Mouse (Mus musculus) lung, embryonic 16.5 days (tissue): ENCODE measurements around the gene Slc30a5. TPM values are rescaled to one million over a fixed set of nuclear protein-coding genes. Genes with fewer than 3 reads are reported as not detected.
"Not testable (repeated sequence)": the region's sequence is repeated elsewhere in the genome, so short reads cannot be mapped to it uniquely, and the experiment has no call there.

Experiments
- ATAC-seq: fragments of 200-750 bp; cut with Nextera tagmentation; 2 replicates; pipeline ENCODE4 v1.8.0; 2017; ENCODE audit warnings: low read depth, mild to moderate bottlenecking, moderate library complexity
- H3K27ac ChIP-seq: fragments of 300-500 bp; sonication (generic); 2 replicates; pipeline ENCODE4 v1.5.1; 2014; ENCODE audit warnings: mild to moderate bottlenecking, control low read depth, low read length
- H3K27me3 ChIP-seq: fragments of 300-500 bp; sonication (generic); 2 replicates; pipeline ENCODE4 v1.6.1; 2014; ENCODE audit warnings: low read depth, low read length, mixed read lengths; ENCODE audit not compliant: control insufficient read depth, insufficient read depth
- H3K36me3 ChIP-seq: fragments of 300-500 bp; sonication (generic); 2 replicates; pipeline ENCODE4 v1.6.1; 2014; ENCODE audit warnings: low read length; ENCODE audit not compliant: control insufficient read depth, insufficient read depth
- H3K4me1 ChIP-seq: fragments of 300-500 bp; sonication (generic); replicated peaks from 2 replicates; pipeline ENCODE4 v1.6.1; 2014; ENCODE audit warnings: low read length, mixed read lengths; ENCODE audit not compliant: control insufficient read depth, insufficient read depth
- H3K4me2 ChIP-seq: fragments of 300-500 bp; sonication (generic); 2 replicates; pipeline ENCODE4 v1.6.1; 2014; ENCODE audit warnings: low read depth, low read length, control low read depth
- H3K4me3 ChIP-seq: fragments of 300-500 bp; sonication (generic); 2 replicates; pipeline ENCODE4 v1.5.1; 2014; ENCODE audit warnings: mild to moderate bottlenecking, low read length, control low read depth
- H3K9ac ChIP-seq: fragments of 300-500 bp; sonication (generic); 2 replicates; pipeline ENCODE4 v1.6.1; 2014; ENCODE audit warnings: low read length, control low read depth
- H3K9me3 ChIP-seq: fragments of 300-500 bp; sonication (generic); 2 replicates; pipeline ENCODE4 v1.6.1; 2016; ENCODE audit warnings: low read length; ENCODE audit not compliant: control insufficient read depth
- WGBS: fragments of 180-500 bp; shearing (Covaris S2); extraction: QIAGEN DNeasy Blood & Tissue Kit; methylation state at CpG from one replicate; pipeline ENCODE4 v1.1.7; 2014; 5-methylcytosine and 5-hydroxymethylcytosine counted together
- polyA plus RNA-seq: library from polyadenylated mRNA; unstranded; fragments of >200 nt; fragmentation: Nextera tagmentation; extraction: Ambion mirVana; gene quantifications from 2 replicates; pipeline ENCODE4 v1.2.1, GENCODE M21; 2015

Gene Slc30a5
- polyA plus RNA-seq, 1 experiment from 2014 or later = 46.2 TPM

- no peak overlapping the region for H3K4me3 ChIP-seq
- no peak overlapping the region for H3K27ac ChIP-seq
- no peak for ATAC-seq
- peaks cover 33% of the 10 kb centered on the region for H3K36me3 ChIP-seq
- WGBS = 88% methylated on average over 9 of the region's 9 CpGs
- no peak overlapping the region for H3K4me2 ChIP-seq
- H3K9me3 ChIP-seq = no peaks in the 10 kb centered on the region
- H3K9ac ChIP-seq = no peak overlapping the region
- no peaks in the 10 kb centered on the region for H3K4me1 ChIP-seq
- H3K27me3 ChIP-seq = no peaks in the 10 kb centered on the region
These were observed 7.4 kb downstream of the Slc30a5 start for GRCm38 (mm10) chr13:100825627-100826410.

- WGBS = 90% methylated on average over 3 of the region's 3 CpGs
- H3K27me3 ChIP-seq = no peaks in the 10 kb centered on the region
- H3K36me3 ChIP-seq = peaks cover 36% of the 10 kb centered on the region
- ATAC-seq = no peak
- no peak overlapping the region for H3K27ac ChIP-seq
- no peak overlapping the region for H3K9ac ChIP-seq
- H3K4me3 ChIP-seq = no peak overlapping the region
- no peaks in the 10 kb centered on the region for H3K9me3 ChIP-seq
- no peaks in the 10 kb centered on the region for H3K4me1 ChIP-seq
- H3K4me2 ChIP-seq = no peak overlapping the region
These were observed 8.3 kb downstream of the Slc30a5 start for GRCm38 (mm10) chr13:100824916-100825315.

- Histone ChIP-seq H3K4me3 (no peak overlapping the region), H3K36me3 (peaks cover 41% of the 10 kb centered on the region), H3K27me3 (no peaks in the 10 kb centered on the region), H3K4me1 (no peaks in the 10 kb centered on the region), H3K27ac (no peak overlapping the region), H3K4me2 (no peak overlapping the region), H3K9me3 (no peaks in the 10 kb centered on the region), H3K9ac (no peak overlapping the region)
- WGBS = 47% methylated on average over 6 of the region's 6 CpGs
- no peak for ATAC-seq
These were observed 8.9 kb downstream of the Slc30a5 start for GRCm38 (mm10) chr13:100824306-100824705.

- H3K4me3 ChIP-seq = no peak overlapping the region
- peaks cover 43% of the 10 kb centered on the region for H3K36me3 ChIP-seq
- WGBS = 89% methylated on average over 3 of the region's 3 CpGs
- H3K9me3 ChIP-seq = no peaks in the 10 kb centered on the region
- ATAC-seq = no peak
- no peak overlapping the region for H3K27ac ChIP-seq
- no peak overlapping the region for H3K9ac ChIP-seq
- H3K4me2 ChIP-seq = no peak overlapping the region
- no peaks in the 10 kb centered on the region for H3K27me3 ChIP-seq
- no peaks in the 10 kb centered on the region for H3K4me1 ChIP-seq
These were observed 9.4 kb downstream of the Slc30a5 start for GRCm38 (mm10) chr13:100823863-100824262.

- Histone ChIP-seq H3K36me3 (peaks cover 39% of the 10 kb centered on the region), H3K9me3 (no peaks in the 10 kb centered on the region)
- ATAC-seq = no peak
These were observed 18.8 kb downstream of the Slc30a5 start for GRCm38 (mm10) chr13:100814451-100814850.

GRCm38 (mm10) chr13:100805776-100806175 lies 27.5 kb downstream of the Slc30a5 start:
- Histone ChIP-seq H3K4me1 (no peaks in the 10 kb centered on the region), H3K9ac (no peak overlapping the region), H3K36me3 (peaks cover 52% of the 10 kb centered on the region), H3K4me2 (no peak overlapping the region), H3K27ac (no peak overlapping the region), H3K27me3 (no peaks in the 10 kb centered on the region), H3K9me3 (no peaks in the 10 kb centered on the region), H3K4me3 (no peak overlapping the region)
- ATAC-seq = no peak
- 90% methylated on average over 3 of the region's 3 CpGs for WGBS

More at GRCm38 (mm10) chr13:100814451-100814850, 18.8 kb downstream of the Slc30a5 start:
- Histone ChIP-seq H3K27ac (no peak overlapping the region), H3K9ac (no peak overlapping the region), H3K4me3 (no peak overlapping the region), H3K27me3 (no peaks in the 10 kb centered on the region), H3K4me1 (no peaks in the 10 kb centered on the region), H3K4me2 (no peak overlapping the region)
- 81% methylated on average over 6 of the region's 6 CpGs for WGBS

GRCm38 (mm10) chr13:100797171-100797570 lies 36.1 kb downstream of the Slc30a5 start:
- H3K4me2 ChIP-seq = no peak overlapping the region
- H3K9me3 ChIP-seq = no peaks in the 10 kb centered on the region
- no peaks in the 10 kb centered on the region for H3K4me1 ChIP-seq
- H3K4me3 ChIP-seq = no peak overlapping the region
- H3K27me3 ChIP-seq = no peaks in the 10 kb centered on the region
- no peak overlapping the region for H3K9ac ChIP-seq
- ATAC-seq = no peak
- no peak overlapping the region for H3K27ac ChIP-seq
- WGBS = 88% methylated on average over 6 of the region's 6 CpGs
- peaks cover 4% of the 10 kb centered on the region for H3K36me3 ChIP-seq

GRCm38 (mm10) chr13:100789083-100789482 lies 44.1 kb downstream of the Slc30a5 start:
- H3K4me2 ChIP-seq = no peak overlapping the region
- H3K27me3 ChIP-seq = no peaks in the 10 kb centered on the region
- 0 out of 2 replicates have a peak, but pooled peaks cover 3% of the 10 kb centered on the region for H3K9me3 ChIP-seq
- no peak for ATAC-seq
- H3K4me1 ChIP-seq = peaks cover 11% of the 10 kb centered on the region
- WGBS = 86% methylated on average over 3 of the region's 3 CpGs
- H3K27ac ChIP-seq = no peak overlapping the region
- no peaks in the 10 kb centered on the region for H3K36me3 ChIP-seq
- H3K4me3 ChIP-seq = no peak overlapping the region
- no peak overlapping the region for H3K9ac ChIP-seq

GRCm38 (mm10) chr13:100788057-100788456 lies 45.2 kb downstream of the Slc30a5 start:
- H3K4me2 ChIP-seq, H3K27ac ChIP-seq, ATAC-seq, H3K27me3 ChIP-seq, H3K9ac ChIP-seq, H3K36me3 ChIP-seq, H3K4me3 ChIP-seq, H3K9me3 ChIP-seq: not testable (repeated sequence)
- H3K4me1 ChIP-seq = peaks cover 19% of the 10 kb centered on the region
- 92% methylated on average over 10 of the region's 14 CpGs for WGBS
